Mouse (Mus musculus) CH12.LX (cell line): Measurements from ENCODE around the gene Cep170b. TPM values are rescaled to one million over a fixed set of nuclear protein-coding genes. Genes with fewer than 3 reads are reported as not detected.

Source experiments
- DNase-seq: peaks from one replicate; pipeline ENCODE4 v3.0.0-alpha.2; 2013; ENCODE audit errors: extremely low read depth
- H3K27ac ChIP-seq: 2 replicates; pipeline ENCODE4 v1.5.1; 2012; ENCODE audit warnings: low read depth, mild to moderate bottlenecking, control low read depth, moderate library complexity; ENCODE audit not compliant: insufficient read depth
- H3K27me3 ChIP-seq: replicated peaks from 2 replicates; pipeline ENCODE3; 2012; ENCODE audit warnings: inconsistent platforms
- H3K36me3 ChIP-seq, 2 experiments: replicated peaks in 1 of 2; 2 replicates each; pipeline versions ENCODE3 to v1.6.1; 2012; ENCODE audit warnings: inconsistent platforms in 1 of 2, low read length in 1 of 2, mild to moderate bottlenecking in 1 of 2, mixed read lengths in 1 of 2, moderate library complexity in 1 of 2; ENCODE audit not compliant: control insufficient read depth in 1 of 2, insufficient read depth in 1 of 2
- H3K4me1 ChIP-seq, 2 experiments: 2 replicates each; pipeline ENCODE4 v1.6.1; 2012; ENCODE audit warnings: inconsistent platforms in 1 of 2, moderate library complexity in 1 of 2; ENCODE audit not compliant: insufficient read depth in 2 of 2, control insufficient read depth in 1 of 2
- H3K4me2 ChIP-seq: 2 replicates; pipeline ENCODE4 v1.6.1; 2012; ENCODE audit warnings: low read depth, mild to moderate bottlenecking, control low read depth; ENCODE audit not compliant: poor library complexity, insufficient read depth, severe bottlenecking
- H3K4me3 ChIP-seq, 3 experiments: fragments of 150-350 bp in 1 of 3; sonication (generic) in 1 of 3; replicated peaks in 1 of 3; 2 replicates each; pipeline versions ENCODE3 to v1.5.1; 2011 to 2012; ENCODE audit warnings: low read depth in 2 of 3, low read length in 2 of 3, mild to moderate bottlenecking in 2 of 3, moderate library complexity in 2 of 3, control low read depth in 1 of 3, improper control_type of control experiment in 1 of 3, inconsistent platforms in 1 of 3, mixed read lengths in 1 of 3; ENCODE audit not compliant: poor library complexity in 1 of 3
- H3K79me2 ChIP-seq: replicated peaks from 2 replicates; pipeline ENCODE4 v1.6.1; 2012; ENCODE audit warnings: mild to moderate bottlenecking, moderate library complexity; ENCODE audit not compliant: control insufficient read depth, poor library complexity, insufficient read depth, severe bottlenecking; ENCODE audit errors: extremely low read depth
- H3K9ac ChIP-seq: 2 replicates; pipeline ENCODE4 v1.6.1; 2012; ENCODE audit warnings: low read depth, mild to moderate bottlenecking, control low read depth, moderate library complexity; ENCODE audit not compliant: insufficient read depth
- H3K9me3 ChIP-seq: replicated peaks from 2 replicates; pipeline ENCODE3; 2012; ENCODE audit warnings: low read length, inconsistent platforms, mixed read lengths
- BHLHE40 ChIP-seq: IDR thresholded peaks from 2 replicates; pipeline ENCODE4 v1.6.1; 2011; ENCODE audit warnings: mild to moderate bottlenecking, low read depth, low read length, improper control_type of control experiment
- CHD1 ChIP-seq: IDR thresholded peaks from 2 replicates; pipeline ENCODE4 v1.6.1; 2012; ENCODE audit warnings: low read depth, low read length, improper control_type of control experiment, inconsistent platforms
- CHD2 ChIP-seq: IDR thresholded peaks from 2 replicates; pipeline ENCODE4 v1.6.1; 2011; ENCODE audit warnings: low read length, improper control_type of control experiment
- CTCF ChIP-seq, 2 experiments: IDR thresholded peaks in 1 of 2; conservative IDR thresholded peaks in 1 of 2; 2 replicates each; pipeline ENCODE4 v1.5.1; 2011 to 2012; ENCODE audit warnings: low read depth in 2 of 2, low read length in 2 of 2, improper control_type of control experiment in 1 of 2, inconsistent platforms in 1 of 2, mild to moderate bottlenecking in 1 of 2, moderate library complexity in 1 of 2
- E2F4 ChIP-seq: IDR thresholded peaks from 2 replicates; pipeline ENCODE4 v1.6.1; 2011; ENCODE audit warnings: low read depth, low read length, improper control_type of control experiment; ENCODE audit not compliant: insufficient replicate concordance
- ELF1 ChIP-seq: IDR thresholded peaks from 2 replicates; pipeline ENCODE4 v1.6.1; 2014; ENCODE audit warnings: low read depth, mild to moderate bottlenecking, inconsistent platforms, low read length, improper control_type of control experiment
- ETS1 ChIP-seq: conservative IDR thresholded peaks from 2 replicates; pipeline ENCODE4 v1.6.1; 2012; ENCODE audit warnings: low read depth, mild to moderate bottlenecking, inconsistent platforms, low read length, improper control_type of control experiment, moderate library complexity
- GABPA ChIP-seq: IDR thresholded peaks from 2 replicates; pipeline ENCODE4 v1.6.1; 2012; ENCODE audit warnings: low read depth, low read length, improper control_type of control experiment, inconsistent platforms; ENCODE audit not compliant: insufficient replicate concordance
- HCFC1 ChIP-seq: IDR thresholded peaks from 2 replicates; pipeline ENCODE4 v1.6.1; 2012; ENCODE audit warnings: low read depth, mild to moderate bottlenecking, inconsistent platforms, low read length, improper control_type of control experiment
- JUN ChIP-seq: IDR thresholded peaks from 2 replicates; pipeline ENCODE4 v1.6.1; 2011; ENCODE audit warnings: low read depth, mild to moderate bottlenecking, low read length, improper control_type of control experiment, moderate library complexity; ENCODE audit not compliant: insufficient read depth
- JUND ChIP-seq: conservative IDR thresholded peaks from 2 replicates; pipeline ENCODE4 v1.6.1; 2011; ENCODE audit warnings: low read depth, low read length, improper control_type of control experiment
- KAT2A ChIP-seq: IDR thresholded peaks from 2 replicates; pipeline ENCODE4 v1.6.1; 2012; ENCODE audit warnings: low read length, improper control_type of control experiment, inconsistent platforms; ENCODE audit not compliant: insufficient replicate concordance
- MAFK ChIP-seq: IDR thresholded peaks from 2 replicates; pipeline ENCODE4 v1.6.1; 2011; ENCODE audit warnings: low read length, improper control_type of control experiment; ENCODE audit not compliant: insufficient replicate concordance
- MAX ChIP-seq: IDR thresholded peaks from 2 replicates; pipeline ENCODE4 v1.6.1; 2011; ENCODE audit warnings: low read length, improper control_type of control experiment
- MAZ ChIP-seq: IDR thresholded peaks from 2 replicates; pipeline ENCODE4 v1.6.1; 2012; ENCODE audit warnings: low read depth, mild to moderate bottlenecking, inconsistent platforms, low read length, improper control_type of control experiment, moderate library complexity
- MEF2A ChIP-seq: IDR thresholded peaks from 2 replicates; pipeline ENCODE4 v1.6.1; 2014; ENCODE audit warnings: low read depth, mild to moderate bottlenecking, inconsistent platforms, low read length, improper control_type of control experiment, borderline replicate concordance
- MXI1 ChIP-seq: IDR thresholded peaks from 2 replicates; pipeline ENCODE4 v1.6.1; 2011; ENCODE audit warnings: mild to moderate bottlenecking, low read depth, low read length, improper control_type of control experiment
- NELFE ChIP-seq: IDR thresholded peaks from 2 replicates; pipeline ENCODE4 v1.6.1; 2011; ENCODE audit warnings: low read depth, low read length, improper control_type of control experiment
- NRF1 ChIP-seq: IDR thresholded peaks from 2 replicates; pipeline ENCODE4 v1.6.1; 2014; ENCODE audit warnings: low read depth, mild to moderate bottlenecking, inconsistent platforms, low read length, improper control_type of control experiment, moderate library complexity
- POLR2A ChIP-seq: IDR thresholded peaks from 2 replicates; pipeline ENCODE4 v1.6.1; 2011; ENCODE audit warnings: low read depth, mild to moderate bottlenecking, improper control_type of control experiment, low read length
- POLR2AphosphoS2 ChIP-seq: IDR thresholded peaks from 2 replicates; pipeline ENCODE4 v1.6.1; 2011; ENCODE audit warnings: low read depth, low read length, improper control_type of control experiment
- SIN3A ChIP-seq: IDR thresholded peaks from 2 replicates; pipeline ENCODE4 v1.6.1; 2012; ENCODE audit warnings: low read length, improper control_type of control experiment, inconsistent platforms
- TBP ChIP-seq: conservative IDR thresholded peaks from 2 replicates; pipeline ENCODE4 v1.6.1; 2011; ENCODE audit warnings: low read depth, low read length, improper control_type of control experiment
- TCF12 ChIP-seq: IDR thresholded peaks from 2 replicates; pipeline ENCODE4 v1.6.1; 2014; ENCODE audit warnings: low read depth, mild to moderate bottlenecking, inconsistent platforms, low read length, improper control_type of control experiment
- UBTF ChIP-seq: IDR thresholded peaks from 2 replicates; pipeline ENCODE4 v1.6.1; 2012; ENCODE audit warnings: low read depth, mild to moderate bottlenecking, inconsistent platforms, low read length, improper control_type of control experiment, moderate library complexity
- USF1 ChIP-seq: IDR thresholded peaks from 2 replicates; pipeline ENCODE4 v1.6.1; 2014; ENCODE audit warnings: low read depth, mild to moderate bottlenecking, inconsistent platforms, low read length, improper control_type of control experiment
- USF2 ChIP-seq: conservative IDR thresholded peaks from 2 replicates; pipeline ENCODE4 v1.6.1; 2011; ENCODE audit warnings: low read depth, low read length, improper control_type of control experiment
- ZC3H11A ChIP-seq: IDR thresholded peaks from 2 replicates; pipeline ENCODE4 v1.6.1; 2012; ENCODE audit warnings: low read depth, mild to moderate bottlenecking, inconsistent platforms, low read length, improper control_type of control experiment
- ZMIZ1 ChIP-seq: IDR thresholded peaks from 2 replicates; pipeline ENCODE4 v1.6.1; 2012; ENCODE audit warnings: low read depth, mild to moderate bottlenecking, inconsistent platforms, low read length, improper control_type of control experiment
- ZNF384 ChIP-seq: IDR thresholded peaks from 2 replicates; pipeline ENCODE4 v1.6.1; 2012; ENCODE audit warnings: low read depth, low read length, improper control_type of control experiment, inconsistent platforms
- dilution Hi-C: fragments of 300-500 bp; cut with MboI; formaldehyde crosslinking; loops from 2 replicates; pipeline ENCODE4 v1.14.3; 2020; ENCODE audit warnings: low sequenced_read_pairs; ENCODE audit not compliant: extremely low pct_unique_long_range_greater_than_20kb, extremely low pct_ligation_motif_present
- in situ Hi-C: fragments of 300-500 bp; cut with MboI; formaldehyde crosslinking; loops from 3 replicates; pipeline ENCODE4 v1.14.3; 2019; ENCODE audit warnings: low sequenced_read_pairs, low pct_ligation_motif_present, low pct_unique_long_range_greater_than_20kb, mixed read lengths
- polyA plus RNA-seq: library from polyadenylated mRNA; unstranded; fragments of >175 nt; gene quantifications from 2 replicates; pipeline ENCODE4 v1.2.1, GENCODE M21; 2012; ENCODE audit warnings: low read depth; ENCODE audit not compliant: insufficient read length
- total RNA-seq, 2 experiments: library from RNA; depleted of rRNA; stranded (reverse); fragments of 300-350 nt in 1 of 2; fragments of >200 nt in 1 of 2; gene quantifications; 2 replicates each; pipeline ENCODE4 v1.2.3; 2012 to 2014

Cep170b gene
- total and polyA plus RNA-seq, 3 experiments = 39.1 to 63.1 (median 48.1) TPM

GRCm38 (mm10) chr12:112759471-112759870, 39.2 kb downstream of the Cep170b start:
- H3K4me1 ChIP-seq = peaks cover 16 to 30% of the 10 kb centered on the region in 2 experiments
- no peak overlapping the region for H3K4me3 ChIP-seq
- no peak for TF ChIP-seq MEF2A
- TF ChIP-seq CHD1 = no peak
- TF ChIP-seq MXI1 = no peak
- H3K27ac ChIP-seq = no peak overlapping the region
- H3K79me2 ChIP-seq = no peaks in the 10 kb centered on the region
- H3K9ac ChIP-seq = no peak overlapping the region
- DNase-seq = no peak
- H3K9me3 ChIP-seq = peaks cover 14% of the 10 kb centered on the region
- no peaks in the 10 kb centered on the region for H3K27me3 ChIP-seq
- H3K4me2 ChIP-seq = no peak overlapping the region
- dilution Hi-C loops = no loop called here
- in situ Hi-C loops = loop anchor here (5.0 kb wide), 1 partner anchor 38 kb away; no protein-coding TSS in a partner anchor
- peaks cover 11 to 16% of the 10 kb centered on the region in 2 experiments for H3K36me3 ChIP-seq

- in situ Hi-C loops (no loop called here), dilution Hi-C loops (no loop called here)
- Histone ChIP-seq H3K4me3 (peak within 1 kb of the TSS; percentile 65 to 83 (median 66)), H3K4me1 (peaks cover 16 to 30% of the 10 kb centered on the region in 2 experiments), H3K27me3 (no peaks in the 10 kb centered on the region), H3K4me2 (peak within 1 kb of the TSS; percentile 23), H3K79me2 (no peaks in the 10 kb centered on the region), H3K27ac (peak within 1 kb of the TSS; percentile 92), H3K36me3 (peaks cover 20 to 25% of the 10 kb centered on the region in 2 experiments), H3K9me3 (peaks cover 14% of the 10 kb centered on the region), H3K9ac (peak within 1 kb of the TSS; percentile 75)
- peak; percentile 90 for DNase-seq
- TF ChIP-seq POLR2A = peak; percentile 76
- peak; percentile 75 for TF ChIP-seq NELFE
- peak in 1 of 2 experiments; percentile 47; a peak in 2 of 4 replicates for TF ChIP-seq CTCF (conservative IDR thresholded peaks at IDR 0.05 in 1 of 2, IDR thresholded peaks at IDR 0.05 in 1 of 2; ENCODE audit: low read depth in 2 of 2, low read length in 2 of 2)
- no peak for TF ChIP-seq ZNF384
- TF ChIP-seq MAZ = no peak
- no peak for TF ChIP-seq POLR2AphosphoS2
- TF ChIP-seq MAFK = no peak
- TF ChIP-seq TBP = peak; percentile 71; the same call in 1 of the 2 replicates
- TF ChIP-seq CHD1 = no peak; the same call in 1 of the 2 replicates
- no peak for TF ChIP-seq USF1
- TF ChIP-seq UBTF = no peak
- peak; percentile 87 for TF ChIP-seq CHD2
- TF ChIP-seq TCF12 = peak; percentile 91
- no peak for TF ChIP-seq E2F4
- no peak for TF ChIP-seq GABPA
- TF ChIP-seq JUN = no peak
- peak; percentile 54 for TF ChIP-seq ETS1
- TF ChIP-seq ELF1 = peak; percentile 87
- no peak for TF ChIP-seq USF2
- no peak for TF ChIP-seq ZC3H11A
- no peak; the same call in 1 of the 2 replicates for TF ChIP-seq MXI1
- TF ChIP-seq KAT2A = no peak
- no peak for TF ChIP-seq SIN3A
- TF ChIP-seq MAX = no peak
- TF ChIP-seq ZMIZ1 = 0 out of 2 replicates have a peak, but pooled peaks have one; percentile 63
- TF ChIP-seq HCFC1 = peak; percentile 41; the same call in 1 of the 2 replicates
- TF ChIP-seq NRF1 = no peak
- TF ChIP-seq BHLHE40 = peak; percentile 77
- TF ChIP-seq JUND = no peak
- TF ChIP-seq MEF2A = peak; percentile 62; the same call in 1 of the 2 replicates
These were observed 40.1 kb downstream of the Cep170b start, which contains the start of gene Pld4 for GRCm38 (mm10) chr12:112760154-112760926. Gene Pld4, plus strand, starts transcription at chr12:112760655.
